Mouse (Mus musculus) spleen, postnatal 4 days (tissue): ENCODE data around the gene Slfnl1.

ENCODE experiments used
- DNase-seq, 2 experiments: peaks; one replicate each; pipeline ENCODE4 v3.0.0; 2022; ENCODE audit warnings: low spot score in 2 of 2

Slfnl1 gene

DNA sequence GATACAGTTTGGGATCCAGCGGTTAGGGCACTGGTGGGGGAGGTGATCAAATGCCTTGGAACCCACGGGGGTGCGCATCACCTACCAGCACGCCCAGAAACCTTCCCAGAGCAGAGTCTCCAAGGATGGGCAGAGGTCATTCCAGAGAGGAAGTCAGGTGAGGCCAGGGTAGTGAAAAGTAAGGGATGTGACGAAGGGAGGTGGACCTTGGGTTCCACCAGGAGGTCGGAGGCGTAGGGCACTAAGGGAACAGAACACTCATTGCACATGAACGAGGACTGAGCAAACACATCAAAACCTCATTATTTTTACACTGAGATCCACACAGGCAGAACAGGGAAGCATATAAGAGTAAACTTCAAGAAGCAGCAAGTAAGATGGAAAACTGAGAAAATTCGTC is 49.7 kb downstream of the Slfnl1 start:
- no peak for DNase-seq
